Mouse (Mus musculus) midbrain, postnatal 0 days (tissue): Measurements from ENCODE around the gene Cyth2. TPM values are rescaled to one million over a fixed set of nuclear protein-coding genes. Genes with fewer than 3 reads are reported as not detected.
A peak's percentile ranks its signal among the peaks of the same experiment; 100 is the strongest.

Source experiments
- ATAC-seq: fragments of 200-750 bp; cut with Nextera tagmentation; 2 replicates; pipeline ENCODE4 v1.8.0; 2017; ENCODE audit warnings: moderate number of reproducible peaks, mild to moderate bottlenecking, moderate TSS enrichment, moderate library complexity; ENCODE audit not compliant: low FRiP score
- DNase-seq: peaks from one replicate; pipeline ENCODE4 v3.0.0-alpha.2; 2015; ENCODE audit warnings: low spot score
- H3K27ac ChIP-seq: fragments of 300-500 bp; sonication (generic); 2 replicates; pipeline ENCODE4 v1.5.1; 2014; ENCODE audit warnings: low read depth, mild to moderate bottlenecking, low read length, mixed read lengths
- H3K27me3 ChIP-seq: fragments of 300-500 bp; sonication (generic); 2 replicates; pipeline ENCODE4 v1.6.1; 2014; ENCODE audit warnings: low read length, control low read depth, mixed read lengths; ENCODE audit not compliant: insufficient read depth
- H3K36me3 ChIP-seq: fragments of 300-500 bp; sonication (generic); 2 replicates; pipeline ENCODE4 v1.6.1; 2014; ENCODE audit warnings: low read length, control low read depth, mixed read lengths; ENCODE audit not compliant: insufficient read depth
- H3K4me1 ChIP-seq: fragments of 300-500 bp; sonication (generic); 2 replicates; pipeline ENCODE4 v1.6.1; 2014; ENCODE audit warnings: mild to moderate bottlenecking, control low read depth, antibody characterized with exemption, low read length, mixed read lengths; ENCODE audit not compliant: insufficient read depth
- H3K4me2 ChIP-seq: fragments of 300-500 bp; sonication (generic); 2 replicates; pipeline ENCODE4 v1.6.1; 2014; ENCODE audit warnings: low read depth, mild to moderate bottlenecking, low read length, mixed read lengths; ENCODE audit not compliant: poor library complexity, severe bottlenecking
- H3K4me3 ChIP-seq: fragments of 300-500 bp; sonication (generic); 2 replicates; pipeline ENCODE4 v1.5.1; 2014; ENCODE audit warnings: low read depth, mild to moderate bottlenecking, low read length, moderate library complexity
- H3K9ac ChIP-seq: fragments of 300-500 bp; sonication (generic); replicated peaks from 2 replicates; pipeline ENCODE4 v1.6.1; 2014; ENCODE audit warnings: mild to moderate bottlenecking, low read length, moderate library complexity, mixed read lengths; ENCODE audit not compliant: poor library complexity, severe bottlenecking
- H3K9me3 ChIP-seq: fragments of 300-500 bp; sonication (generic); 2 replicates; pipeline ENCODE4 v1.6.1; 2016; ENCODE audit warnings: low read length, control low read depth
- CTCF ChIP-seq: IDR thresholded peaks from 2 replicates; pipeline ENCODE4 v1.5.1; 2016; ENCODE audit warnings: antibody characterized with exemption, mild to moderate bottlenecking
- WGBS: fragments of 180-500 bp; shearing (Covaris S2); extraction: QIAGEN DNeasy Blood & Tissue Kit; methylation state at CpG from one replicate; pipeline ENCODE4 v1.1.7; 2014; 5-methylcytosine and 5-hydroxymethylcytosine counted together
- polyA plus RNA-seq: library from polyadenylated mRNA; unstranded; fragments of >200 nt; fragmentation: Nextera tagmentation; extraction: Ambion mirVana; gene quantifications from 2 replicates; pipeline ENCODE4 v1.2.1, GENCODE M21; 2015
- total RNA-seq: library from RNA; depleted of rRNA; stranded (reverse); fragments of >200 nt; gene quantifications from 2 replicates; pipeline ENCODE4 v1.2.3, GENCODE M21; 2014

The Cyth2 gene
- total and polyA plus RNA-seq, 2 experiments from 2014 or later: 210 to 236 TPM

GRCm38 (mm10) chr7:45832428-45832827 is 18.0 kb upstream of the Cyth2 start:
- Histone ChIP-seq H3K4me1 (peaks cover 3% of the 10 kb centered on the region; the same call in 1 of the 2 replicates), H3K27me3 (peaks cover 28% of the 10 kb centered on the region), H3K4me3 (peak overlapping the region; percentile 25; the same call in 1 of the 2 replicates), H3K9ac (no peak overlapping the region), H3K27ac (no peak overlapping the region), H3K36me3 (peaks cover 29% of the 10 kb centered on the region), H3K4me2 (peak overlapping the region; percentile 36; the same call in 1 of the 2 replicates), H3K9me3 (no peaks in the 10 kb centered on the region)
- DNase-seq: no peak
- 9% methylated on average over 28 of the region's 30 CpGs for WGBS
- ATAC-seq: no peak
- no peak for TF ChIP-seq CTCF

- Histone ChIP-seq H3K27me3 (peaks cover 28% of the 10 kb centered on the region), H3K9ac (0 out of 2 replicates have a peak overlapping the region, but pooled peaks have one; percentile 58), H3K4me3 (peak overlapping the region; percentile 79), H3K9me3 (no peaks in the 10 kb centered on the region), H3K4me1 (peaks cover 3% of the 10 kb centered on the region; the same call in 1 of the 2 replicates), H3K36me3 (peaks cover 42% of the 10 kb centered on the region), H3K27ac (peak overlapping the region; percentile 77), H3K4me2 (peak overlapping the region; percentile 88)
- ATAC-seq (peak; percentile 11; the same call in 1 of the 2 replicates), DNase-seq (no peak)
- TF ChIP-seq CTCF: no peak
- 18% methylated on average over 5 of the region's 5 CpGs for WGBS
These were observed 16.7 kb upstream of the Cyth2 start for GRCm38 (mm10) chr7:45831128-45831525.

- under 1% methylated on average over 35 of the region's 35 CpGs for WGBS
These were observed 16.2 kb upstream of the Cyth2 start, which contains the start of gene Grwd1 for GRCm38 (mm10) chr7:45830427-45831127. Gene Grwd1, minus strand, starts transcription at chr7:45830944.

DNA sequence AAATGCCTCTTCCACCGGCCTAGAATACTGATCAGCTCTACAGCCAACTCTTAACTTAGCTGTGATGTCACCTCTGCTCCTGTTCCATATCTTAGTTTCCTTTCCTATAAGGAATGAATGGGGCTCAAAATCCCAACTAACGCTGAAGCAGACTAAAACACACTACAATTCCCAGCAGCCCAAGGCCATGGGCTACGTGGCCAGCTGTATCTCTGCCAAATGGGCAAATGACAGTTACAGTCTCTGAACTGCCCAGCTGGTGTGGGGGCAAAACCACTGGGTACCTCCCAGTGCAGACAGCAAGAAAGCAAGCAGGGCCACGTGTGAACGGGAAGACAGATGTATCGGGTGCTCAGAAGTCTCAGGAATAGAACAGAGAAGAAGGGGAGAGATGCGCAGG is 12.2 kb upstream of the Cyth2 start:
- Histone ChIP-seq H3K27ac (no peak overlapping the region), H3K4me3 (no peak overlapping the region), H3K27me3 (no peaks in the 10 kb centered on the region), H3K4me1 (peaks cover 3% of the 10 kb centered on the region; the same call in 1 of the 2 replicates), H3K4me2 (no peak overlapping the region), H3K9me3 (no peaks in the 10 kb centered on the region), H3K36me3 (peaks cover 50% of the 10 kb centered on the region), H3K9ac (no peak overlapping the region)
- ATAC-seq (no peak), DNase-seq (no peak)
- no peak for TF ChIP-seq CTCF
- WGBS: 93% methylated on average over 7 of the region's 7 CpGs

More at GRCm38 (mm10) chr7:45830427-45831127, 16.2 kb upstream of the Cyth2 start, which contains the start of gene Grwd1:
- Histone ChIP-seq H3K4me2 (peak within 1 kb of the TSS; percentile 88), H3K9ac (peak within 1 kb of the TSS; percentile 58), H3K27ac (peak within 1 kb of the TSS; percentile 77), H3K4me3 (peak within 1 kb of the TSS; percentile 79), H3K36me3 (peaks cover 45% of the 10 kb centered on the region), H3K27me3 (peaks cover 25% of the 10 kb centered on the region), H3K4me1 (peaks cover 3% of the 10 kb centered on the region; the same call in 1 of the 2 replicates), H3K9me3 (no peaks in the 10 kb centered on the region)
- peak; percentile 91 for ATAC-seq
- peak; percentile 39 for TF ChIP-seq CTCF
- DNase-seq: peak; percentile 95

DNA sequence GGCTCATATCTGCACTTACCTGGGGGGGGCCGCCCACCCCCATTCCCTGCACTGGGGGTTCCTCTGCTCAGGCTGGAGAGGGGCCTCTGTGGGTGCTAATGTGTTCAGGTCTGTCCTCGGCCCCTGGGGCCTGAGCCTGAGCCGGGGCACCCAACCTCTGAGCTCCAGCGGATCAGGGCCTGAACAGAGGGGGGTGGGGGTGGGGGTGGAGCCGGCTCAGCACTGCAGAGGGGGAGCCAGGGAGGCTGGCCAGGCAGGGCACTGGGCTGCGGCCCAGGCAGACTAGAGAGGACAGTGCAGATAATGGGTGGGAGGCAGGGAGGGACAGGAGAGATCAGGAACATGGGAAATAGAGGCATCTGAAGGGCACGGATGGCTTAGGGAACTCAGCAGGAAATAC is 10.2 kb upstream of the Cyth2 start, which contains the start of gene Kcnj14:
Kcnj14 (minus strand) TSS at position 185 of the 400 bp plus-strand sequence.
- no peak within 1 kb of the TSS for H3K4me2 ChIP-seq
- 0 out of 2 replicates have a peak within 1 kb of the TSS, but pooled peaks have one; percentile 4 for H3K9ac ChIP-seq
- no peaks in the 10 kb centered on the region; the same call in 1 of the 2 replicates for H3K4me1 ChIP-seq
- no peak within 1 kb of the TSS for H3K27ac ChIP-seq
- DNase-seq (no peak), ATAC-seq (no peak)
- H3K27me3 ChIP-seq: no peaks in the 10 kb centered on the region
- H3K4me3 ChIP-seq: no peak within 1 kb of the TSS
- no peak for TF ChIP-seq CTCF
- H3K9me3 ChIP-seq: no peaks in the 10 kb centered on the region
- peaks cover 50% of the 10 kb centered on the region for H3K36me3 ChIP-seq
- WGBS: 66% methylated on average over 7 of the region's 7 CpGs

- TF ChIP-seq CTCF: no peak
- Histone ChIP-seq H3K9me3 (no peaks in the 10 kb centered on the region), H3K4me3 (no peak overlapping the region), H3K27ac (no peak overlapping the region), H3K4me2 (no peak overlapping the region), H3K36me3 (peaks cover 22% of the 10 kb centered on the region), H3K9ac (no peak overlapping the region), H3K27me3 (no peaks in the 10 kb centered on the region), H3K4me1 (no peaks in the 10 kb centered on the region)
- no peak for DNase-seq
- ATAC-seq: no peak
These were observed 6.5 kb upstream of the Cyth2 start for GRCm38 (mm10) chr7:45820913-45821312.
